Mouse (Mus musculus) frontal cortex, postnatal 36 days (tissue): Measurements from ENCODE around the gene Iqschfp.
A peak's percentile ranks its signal among the peaks of the same experiment; 100 is the strongest.

Experiments used
- DNase-seq, 2 experiments: peaks; one replicate each; pipeline ENCODE4 v3.0.0; 2022; ENCODE audit warnings: low spot score in 2 of 2

The Iqschfp gene

DNA sequence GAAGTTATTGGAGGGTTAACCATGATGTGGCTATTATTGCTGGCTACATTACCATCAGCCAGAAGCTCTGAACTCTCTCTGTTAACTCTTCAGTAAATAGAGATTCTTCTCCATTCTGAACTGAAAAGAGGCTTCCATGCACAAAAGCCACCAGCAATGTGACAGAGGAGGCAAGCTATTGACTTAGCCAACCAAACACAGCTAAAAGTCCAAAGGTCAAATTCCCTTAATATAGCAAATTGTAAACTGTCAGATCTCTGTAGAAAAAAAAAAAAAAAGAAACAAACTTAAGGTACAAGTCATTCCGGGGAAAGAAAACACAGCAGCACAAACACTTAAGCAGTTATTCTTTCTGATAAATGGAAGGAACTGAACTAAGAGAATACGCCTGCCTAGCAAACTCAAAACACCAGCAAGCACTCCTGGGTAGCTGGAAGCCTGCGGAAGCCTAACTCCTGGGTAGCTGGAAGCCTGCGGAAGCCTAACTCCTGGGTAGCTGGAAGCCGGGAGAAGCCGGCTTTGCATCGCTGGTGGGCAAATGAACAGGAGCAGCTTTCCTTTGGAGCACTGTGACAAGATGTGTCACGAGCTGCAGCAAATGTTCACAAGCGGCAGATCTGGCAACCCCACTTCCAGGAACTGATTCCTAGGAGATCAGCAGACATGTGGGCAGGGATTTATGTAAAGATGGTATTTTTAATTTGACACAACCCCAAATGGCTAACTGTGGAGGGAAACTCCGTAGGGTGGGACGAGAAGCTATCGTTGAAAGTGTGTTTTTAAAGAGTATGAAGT, 701.2 kb downstream of the Iqschfp start:
- peak in 1 of 2 experiments; percentile 81 for DNase-seq

- DNase-seq, result no peak
Observed at GRCm38 (mm10) chr3:68595316-68595925, 703.4 kb downstream of the Iqschfp start.

GRCm38 (mm10) chr3:68596938-68597337, 704.9 kb downstream of the Iqschfp start:
- no peak for DNase-seq

DNA sequence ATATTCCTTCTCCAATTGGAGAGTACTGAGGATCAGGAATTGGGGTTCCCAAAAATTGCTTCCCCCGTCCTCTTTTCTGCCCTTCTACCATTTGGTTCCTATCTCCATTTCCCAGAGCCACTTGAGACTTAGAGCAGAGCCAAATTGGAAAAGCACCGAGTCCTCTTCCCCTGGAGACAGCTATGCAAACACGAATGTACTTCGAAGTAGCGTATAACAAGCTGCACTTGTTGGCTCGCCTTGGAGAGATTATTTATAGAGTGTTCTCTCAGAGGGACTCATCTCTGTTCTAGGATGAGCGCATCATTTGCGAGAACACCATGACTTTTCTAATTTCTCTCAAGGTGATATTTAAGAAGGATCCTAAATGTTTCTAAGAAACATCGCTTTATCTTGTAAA, 710.9 kb downstream of the Iqschfp start:
- DNase-seq, result no peak

DNA sequence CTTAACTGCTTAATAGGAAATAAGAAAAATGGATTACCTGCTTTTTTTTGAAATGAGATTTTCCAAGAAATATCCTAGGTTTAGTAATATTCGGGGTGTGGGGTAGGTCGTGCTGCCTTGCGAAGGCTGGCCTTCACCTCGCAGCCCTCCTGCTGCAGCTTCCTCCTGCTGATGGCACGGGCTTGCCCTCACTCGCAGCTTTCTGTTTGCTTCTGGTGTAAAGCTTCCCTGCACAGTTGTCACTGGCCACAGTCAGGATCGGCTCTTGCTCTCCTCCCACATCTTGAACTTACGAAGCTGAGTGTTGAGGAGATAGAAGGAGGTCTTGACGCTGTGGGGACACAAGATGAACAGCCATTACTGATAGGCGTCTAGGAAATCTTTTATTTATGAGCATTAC, 712.4 kb downstream of the Iqschfp start:
- DNase-seq, result no peak

GRCm38 (mm10) chr3:68604962-68605361, 712.9 kb downstream of the Iqschfp start:
- DNase-seq, result no peak

DNA sequence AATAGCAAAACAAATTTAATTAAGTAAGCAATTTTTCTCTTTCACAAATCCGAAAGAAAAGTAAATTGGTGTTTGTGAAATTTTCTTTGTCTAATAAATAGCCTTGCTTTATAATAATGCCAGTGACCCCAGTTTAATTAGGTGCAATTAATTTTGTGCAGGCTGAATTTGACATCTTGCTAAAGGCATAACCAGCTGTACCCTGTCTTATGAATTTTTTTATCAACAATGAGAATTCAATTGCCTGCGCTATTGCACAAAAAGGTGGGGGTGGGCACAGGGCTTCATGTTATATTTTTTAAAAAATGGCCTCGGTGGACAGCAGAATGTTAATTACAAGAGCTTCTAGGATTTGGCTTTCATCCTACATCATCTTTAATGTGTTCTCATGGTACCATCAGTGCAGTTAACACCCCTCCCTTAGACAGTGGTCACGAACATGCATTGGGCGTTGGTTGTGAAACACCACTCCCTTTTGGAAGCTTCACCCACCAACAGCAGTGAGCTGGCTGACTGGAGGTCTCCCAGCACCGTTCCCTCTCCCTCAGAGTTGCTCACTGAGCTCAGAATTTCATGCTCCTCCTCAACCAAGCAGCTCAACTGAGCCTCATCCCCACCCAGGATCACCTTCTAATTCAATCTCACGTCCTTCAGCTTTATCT, 714.0 kb downstream of the Iqschfp start:
- DNase-seq, result no peak

- peak; percentile 65 to 78 for DNase-seq
Observed at GRCm38 (mm10) chr3:68606730-68607129, 714.7 kb downstream of the Iqschfp start.

GRCm38 (mm10) chr3:68607336-68607735, 715.3 kb downstream of the Iqschfp start:
- DNase-seq, result no peak

DNA sequence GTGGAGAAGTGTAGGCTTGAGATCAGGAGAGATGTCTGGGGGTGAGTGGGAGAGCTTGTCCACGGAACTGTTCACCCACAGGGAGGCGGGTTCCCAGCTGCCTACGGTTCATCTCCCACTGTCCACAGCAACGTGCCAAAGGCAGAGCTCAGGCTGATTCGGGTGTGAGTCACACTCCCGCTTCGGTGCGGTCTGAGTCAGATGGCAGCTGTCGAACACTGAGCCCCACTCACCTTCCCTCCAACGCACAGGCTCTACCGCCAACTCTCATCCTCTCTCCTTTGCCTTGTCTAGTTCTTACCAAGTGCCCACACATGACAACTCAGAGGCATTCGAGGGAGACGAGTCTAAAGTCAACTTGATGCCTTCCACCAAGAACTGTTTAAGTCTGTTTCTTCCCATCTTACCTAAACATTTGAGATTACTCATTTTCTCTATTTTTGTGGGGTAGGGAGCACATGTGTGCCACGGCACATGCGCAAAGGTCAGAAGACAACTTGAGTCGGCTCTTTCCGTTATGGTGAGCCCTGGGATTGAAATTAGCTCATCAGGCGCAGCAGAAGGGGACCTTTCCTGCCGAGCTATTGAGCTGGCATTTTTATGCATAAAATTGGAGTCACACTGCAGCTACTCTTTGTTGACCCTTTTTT, 716.9 kb downstream of the Iqschfp start:
- peak; percentile 90 to 91 for DNase-seq

GRCm38 (mm10) chr3:68610011-68610410, 718.0 kb downstream of the Iqschfp start:
- no peak for DNase-seq

- DNase-seq, result no peak
Observed at GRCm38 (mm10) chr3:68610598-68611261, 718.7 kb downstream of the Iqschfp start.

- no peak for DNase-seq
Observed at GRCm38 (mm10) chr3:68615042-68615810, 723.2 kb downstream of the Iqschfp start.

DNA sequence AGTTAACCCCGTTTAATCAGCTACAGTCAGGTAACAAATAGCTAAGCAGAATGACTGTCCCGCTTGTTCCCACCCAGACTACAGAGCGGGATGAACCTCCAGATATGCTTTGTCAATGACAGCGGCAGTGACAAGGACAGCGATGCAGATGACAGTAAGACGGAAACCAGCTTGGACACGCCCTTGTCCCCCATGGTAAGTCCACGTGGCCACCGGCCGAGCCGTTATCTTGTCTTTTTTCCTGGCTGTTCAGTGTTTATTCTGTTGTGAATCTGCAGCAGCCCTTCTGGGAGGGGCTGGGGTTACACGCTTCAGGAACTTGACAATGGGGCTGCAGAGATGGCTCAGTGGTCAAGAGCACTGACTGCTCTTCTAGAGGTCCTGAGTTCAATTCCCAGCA, 724.3 kb downstream of the Iqschfp start:
- no peak for DNase-seq

- DNase-seq, result no peak
Observed at GRCm38 (mm10) chr3:68617708-68618107, 725.7 kb downstream of the Iqschfp start.

DNA sequence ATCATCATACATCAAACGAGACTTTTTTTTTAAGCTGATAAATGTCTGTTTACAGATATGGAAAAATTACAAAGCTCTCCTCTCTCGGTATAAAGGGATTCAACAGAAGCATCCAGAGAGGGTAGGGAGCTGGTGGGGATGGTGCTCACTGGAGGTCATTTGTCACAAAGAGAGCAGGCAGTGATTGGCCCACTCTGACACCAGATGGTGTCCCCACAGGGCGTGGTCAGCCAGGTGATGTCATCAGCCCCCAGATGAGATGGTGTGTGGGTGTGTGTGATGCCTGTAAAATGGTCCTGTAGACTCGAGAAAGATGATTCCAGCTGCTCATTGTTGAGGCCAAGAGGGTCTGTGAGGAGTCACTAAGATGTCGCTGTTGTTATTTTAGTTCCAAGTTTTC, 727.1 kb downstream of the Iqschfp start:
- DNase-seq, result no peak

GRCm38 (mm10) chr3:68621971-68622370, 729.9 kb downstream of the Iqschfp start:
- DNase-seq, result no peak

DNA sequence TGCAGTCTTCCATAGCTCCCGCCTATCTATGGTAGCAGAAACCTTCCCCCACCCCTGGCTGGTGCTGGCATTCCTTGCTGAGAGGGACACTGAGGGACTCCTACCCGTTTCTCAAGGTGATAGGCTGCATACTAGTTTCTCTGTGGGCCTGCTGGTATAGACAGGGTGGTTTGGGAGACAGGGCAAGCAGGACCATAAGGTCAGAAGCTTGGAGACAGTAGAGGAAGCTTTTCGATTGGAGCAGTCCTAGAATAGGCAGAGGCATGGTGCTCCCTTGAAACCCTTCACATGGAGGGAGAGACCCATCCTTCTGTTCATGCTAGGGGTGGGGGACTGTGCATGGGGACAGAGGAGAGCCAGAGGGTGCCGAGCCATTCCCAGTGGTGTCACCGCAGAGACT, 731.0 kb downstream of the Iqschfp start:
- DNase-seq, result no peak

DNA sequence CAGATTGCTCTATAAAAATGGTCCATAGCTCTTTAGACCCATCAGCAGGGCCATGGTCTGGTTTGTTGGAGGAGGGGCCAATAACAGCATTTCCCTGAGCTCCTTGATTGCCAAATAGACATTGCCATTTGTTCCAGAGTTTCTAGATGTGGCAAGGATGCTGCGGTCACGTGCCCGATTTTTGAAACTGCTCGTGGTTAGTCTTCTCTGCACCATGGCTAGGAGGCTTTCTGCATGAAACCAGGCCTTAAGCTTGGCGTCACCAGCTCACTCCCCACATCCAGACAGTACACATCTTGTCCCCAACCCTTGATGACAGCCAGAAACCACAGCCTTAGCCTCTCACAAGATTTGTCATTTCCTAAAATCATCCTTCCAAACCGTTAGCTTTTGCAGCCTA, 732.4 kb downstream of the Iqschfp start:
- no peak for DNase-seq

DNA sequence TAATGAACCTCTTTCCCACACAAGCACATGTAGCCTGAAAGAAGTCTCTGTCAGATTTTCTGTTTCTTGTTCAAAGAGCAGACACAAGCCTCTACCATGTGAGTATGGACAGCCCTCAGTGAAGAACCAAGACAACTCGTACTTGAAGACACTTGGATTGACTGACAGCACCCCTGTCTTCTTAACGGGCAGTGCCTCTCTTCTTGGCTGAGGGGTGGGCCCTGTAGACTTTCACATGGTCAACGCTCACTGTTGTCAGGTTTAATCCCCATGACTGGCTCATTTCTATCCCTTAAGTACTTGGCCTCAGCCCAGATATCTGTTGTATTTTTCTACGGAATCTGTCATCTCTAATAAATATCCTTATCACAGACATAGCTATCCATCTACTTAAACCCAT, 738.2 kb downstream of the Iqschfp start:
- no peak for DNase-seq

DNA sequence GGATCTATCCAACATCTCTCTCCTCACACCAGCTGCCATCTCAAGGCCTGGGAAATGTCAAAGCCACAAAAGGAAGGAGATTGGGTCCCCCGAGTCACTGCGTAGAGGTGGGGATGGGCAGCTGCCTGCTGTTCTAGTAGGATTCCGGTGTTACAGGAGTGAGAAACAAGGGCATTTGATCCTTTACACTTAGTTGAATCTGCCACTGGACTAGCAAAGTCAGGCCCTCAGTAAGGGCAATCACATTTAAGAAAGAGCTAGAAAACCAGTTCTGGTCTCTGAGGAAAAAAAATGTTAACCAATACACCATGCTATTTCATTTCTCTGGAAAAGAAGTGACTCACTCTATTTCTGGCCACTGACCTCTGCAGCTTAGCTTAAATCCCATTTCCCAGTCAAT, 738.8 kb downstream of the Iqschfp start:
- DNase-seq, result no peak
